Mouse (Mus musculus) urinary bladder, postnatal 10 days (tissue): ENCODE measurements around the gene Gm20683.
A peak's percentile ranks its signal among the peaks of the same experiment; 100 is the strongest.
"Not testable (repeated sequence)": the region's sequence is repeated elsewhere in the genome, so short reads cannot be mapped to it uniquely, and the experiment has no call there.

ENCODE experiments used
- DNase-seq: peaks from one replicate; pipeline ENCODE4 v3.0.0; 2022; ENCODE audit warnings: low spot score

Gm20683 gene

DNA sequence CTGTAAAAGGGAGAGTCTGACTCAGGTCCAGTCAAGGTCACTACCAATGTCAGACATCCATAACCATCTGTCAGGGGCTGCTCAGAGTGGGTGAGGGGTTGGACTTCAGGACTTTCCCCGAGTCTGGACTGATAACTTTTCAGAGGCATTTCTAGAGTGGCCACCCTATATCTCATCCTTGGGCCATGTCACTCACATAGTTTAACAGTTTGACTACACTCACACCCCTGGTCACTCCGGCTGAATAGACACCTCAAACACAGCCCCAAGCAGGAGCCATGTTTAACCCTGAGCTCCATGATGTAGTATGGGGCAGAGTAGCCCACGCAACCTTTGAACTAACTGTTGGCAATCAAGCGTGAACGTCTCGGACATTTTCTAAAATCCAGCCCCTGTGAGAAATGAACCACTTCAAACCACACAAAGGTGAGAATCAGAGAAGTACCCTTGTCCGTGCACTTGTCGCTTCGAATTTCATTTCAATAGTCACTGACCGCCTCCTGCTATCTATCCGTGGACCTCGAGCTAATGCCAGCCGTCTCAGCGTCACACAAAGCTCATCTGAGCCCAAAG is 32.7 kb upstream of the Gm20683 start:
- DNase-seq, result no peak

DNA sequence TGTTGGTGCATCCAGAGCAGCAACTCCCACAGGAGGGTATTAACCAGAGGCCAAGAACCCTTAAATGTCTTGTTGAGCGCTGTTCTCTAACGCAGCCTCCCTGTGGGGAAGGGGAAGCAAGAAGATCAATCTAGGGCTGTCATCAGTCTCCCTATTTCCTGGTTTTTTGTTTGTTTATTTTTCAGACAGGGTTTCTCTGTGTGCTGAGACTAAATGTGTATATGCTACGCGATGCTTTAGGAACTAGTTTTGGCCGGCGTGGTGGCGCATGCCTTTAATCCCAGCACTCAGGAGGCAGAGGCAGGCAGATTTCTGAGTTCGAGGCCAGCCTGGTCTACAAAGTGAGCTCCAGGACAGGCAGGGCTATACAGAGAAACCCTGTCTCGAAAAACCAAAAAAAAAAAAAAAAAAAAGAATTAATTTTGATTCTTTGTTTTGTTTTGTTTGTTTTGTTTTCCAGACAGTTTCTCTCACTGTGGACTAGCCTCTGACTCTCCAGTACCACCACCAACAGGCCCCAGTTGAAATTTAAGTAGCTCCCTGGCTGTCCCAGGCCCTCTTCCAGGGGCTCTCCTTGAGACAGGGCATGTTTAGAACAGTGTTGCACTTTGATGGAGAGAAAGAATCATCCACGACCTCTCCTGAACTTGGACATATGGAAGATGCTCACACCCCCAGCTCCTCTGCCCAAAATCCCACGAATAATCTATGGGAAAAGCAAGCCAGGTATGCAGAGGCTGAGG is 32.0 kb upstream of the Gm20683 start:
- DNase-seq, result no peak

DNA sequence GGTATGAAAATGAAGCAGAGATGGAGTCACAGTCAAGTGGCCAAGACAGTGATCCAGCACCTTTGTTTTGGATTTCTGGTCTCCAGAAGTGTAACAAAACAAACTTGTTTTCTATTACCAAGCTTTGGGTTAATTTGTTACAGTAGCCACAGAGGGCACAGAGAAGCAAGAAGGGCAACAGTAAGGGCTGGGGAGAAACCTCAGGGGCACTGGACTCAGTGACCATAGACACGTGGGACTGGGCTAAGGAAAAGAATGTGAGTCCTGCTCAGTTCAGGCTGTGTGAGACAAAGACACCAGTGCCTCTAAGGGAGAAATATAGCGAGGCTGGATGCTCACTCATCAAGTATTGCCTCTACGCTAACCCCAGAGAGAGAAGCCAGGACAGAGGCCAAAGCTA is 31.1 kb upstream of the Gm20683 start:
- no peak for DNase-seq

DNA sequence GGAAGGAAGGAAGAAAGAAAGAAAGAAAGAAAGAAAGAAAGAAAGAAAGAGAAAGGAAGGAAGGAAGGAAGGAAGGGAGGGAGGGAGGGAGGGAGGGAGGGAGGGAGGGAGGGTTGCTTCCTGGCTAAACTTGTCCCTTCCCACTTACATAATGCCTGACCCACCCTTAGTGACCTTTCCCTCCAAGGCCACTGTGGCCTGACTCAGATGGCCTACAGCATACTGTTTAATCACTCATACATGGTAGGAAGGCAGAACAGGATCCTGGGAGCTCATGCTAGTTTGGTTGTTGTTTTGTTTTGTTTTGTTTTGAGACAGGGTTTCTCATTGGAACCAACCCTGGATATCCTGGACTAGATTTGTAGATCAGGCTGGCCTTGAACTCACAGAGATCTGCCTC is 30.0 kb upstream of the Gm20683 start:
- DNase-seq, result not testable (repeated sequence)

DNA sequence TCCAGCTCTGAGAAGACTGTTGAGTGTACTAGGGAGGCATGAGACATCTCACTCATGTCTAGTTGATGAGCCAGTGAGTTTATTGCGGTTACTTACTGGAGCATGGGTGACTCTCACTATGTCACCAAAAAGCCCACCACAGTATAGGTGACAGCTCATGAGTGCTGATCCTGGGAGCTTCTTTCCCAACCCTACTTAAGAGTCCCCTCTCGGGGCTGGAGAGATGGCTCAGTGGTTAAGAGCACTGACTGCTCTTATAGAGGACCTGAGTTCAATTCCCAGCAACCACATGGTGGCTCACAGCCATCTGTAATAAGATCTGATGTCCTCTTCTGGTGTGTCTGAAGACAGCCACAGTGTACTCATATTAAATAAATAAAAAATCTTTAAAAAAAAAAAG is 28.4 kb upstream of the Gm20683 start:
- DNase-seq, result no peak

DNA sequence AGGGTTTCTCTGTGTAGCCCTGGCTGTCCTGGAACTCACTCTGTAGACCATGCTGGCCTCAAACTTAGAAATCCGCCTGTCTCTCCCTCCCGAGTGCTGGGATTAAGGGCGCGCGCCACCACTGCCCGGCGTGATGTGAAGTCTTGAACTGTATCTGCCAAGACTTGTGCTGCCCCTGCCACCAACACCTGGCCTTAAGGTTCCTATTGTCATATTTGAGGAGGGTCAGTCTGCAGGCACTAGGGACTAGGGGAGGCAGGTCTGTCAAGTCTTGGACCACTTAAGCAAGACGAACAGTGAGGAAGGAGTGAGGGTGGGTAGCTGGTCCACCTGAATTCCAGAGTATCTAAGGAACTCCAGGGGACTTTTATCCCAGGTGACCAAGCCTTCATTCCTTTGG is 27.9 kb upstream of the Gm20683 start:
- DNase-seq, result no peak

DNA sequence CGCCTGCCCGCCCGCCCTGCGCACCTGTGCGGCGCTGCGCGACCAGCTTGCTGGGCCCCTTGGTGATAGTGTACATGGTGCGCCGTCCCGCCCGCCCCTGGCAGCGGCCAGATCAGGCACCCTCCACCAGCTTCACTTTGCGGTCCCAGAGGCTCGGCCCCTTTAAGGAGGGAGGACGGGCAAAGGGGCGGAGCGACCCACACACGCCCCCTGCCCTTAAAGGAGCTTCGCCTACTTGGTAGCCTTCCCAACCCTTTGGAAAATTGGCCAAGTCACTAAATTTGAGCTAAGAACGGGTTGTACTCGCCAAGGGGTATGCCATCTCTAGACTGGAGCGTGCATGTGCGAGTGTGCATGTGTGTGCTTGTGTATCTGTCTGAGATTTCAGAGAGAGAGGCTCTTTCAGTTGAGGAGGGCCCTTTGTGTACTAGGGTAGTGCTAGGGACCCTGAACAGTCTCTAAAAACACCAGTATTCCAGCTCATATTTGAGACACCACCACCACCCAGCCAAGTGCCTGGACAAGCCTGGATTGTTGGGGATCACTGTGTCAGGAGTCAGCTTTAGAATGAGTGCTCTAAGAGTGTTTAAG is 27.1 kb upstream of the Gm20683 start, which contains the start of gene Mcrip2:
Gene Mcrip2 (minus strand): TSS at position 164 of the 591 bp plus-strand sequence.
- DNase-seq, result no peak

- no peak for DNase-seq
Measured at GRCm38 (mm10) chr17:25867836-25868600, 26.5 kb upstream of the Gm20683 start.

- DNase-seq, result no peak
Measured at GRCm38 (mm10) chr17:25867509-25867835, 25.9 kb upstream of the Gm20683 start.

DNA sequence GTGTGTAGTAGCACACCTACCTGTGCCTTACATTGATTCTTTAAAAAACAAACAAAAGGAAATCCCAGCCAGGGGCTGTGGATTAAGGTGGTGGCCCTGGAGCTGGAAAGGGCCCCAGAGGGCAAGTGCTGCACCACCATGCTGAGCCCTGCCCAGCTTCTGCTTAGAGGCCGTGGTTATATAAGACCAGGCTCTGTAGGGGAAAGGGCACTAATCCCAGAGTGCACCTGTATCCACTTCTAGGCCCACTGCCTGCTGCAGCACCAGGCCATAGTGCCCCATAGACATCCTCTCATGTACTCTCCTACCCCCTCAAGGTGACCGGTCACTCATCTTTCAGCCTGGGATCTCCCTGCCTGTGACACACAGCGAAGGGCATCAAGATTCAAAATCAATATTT is 24.6 kb upstream of the Gm20683 start:
- DNase-seq, result no peak

GRCm38 (mm10) chr17:25865288-25865687 is 23.7 kb upstream of the Gm20683 start:
- no peak for DNase-seq

DNA sequence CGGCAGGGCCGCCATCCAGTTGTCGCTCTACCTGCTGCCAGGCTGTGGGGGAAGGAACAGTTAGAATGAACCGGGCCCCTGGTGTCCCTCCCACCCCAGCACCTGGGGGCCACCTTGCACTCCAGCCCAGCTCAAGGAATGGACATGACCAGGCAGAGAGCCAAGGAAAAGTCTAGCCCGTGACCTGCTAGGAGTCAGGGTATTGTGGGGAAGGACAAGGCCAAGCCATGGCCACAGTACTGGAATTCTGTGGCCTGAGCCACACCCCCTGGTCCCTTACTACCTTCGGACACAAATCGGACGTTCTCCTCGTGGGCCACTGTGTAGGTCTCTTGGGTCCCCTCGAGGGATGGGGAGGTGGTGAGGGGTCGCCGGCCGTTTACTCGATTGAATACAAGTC is 22.7 kb upstream of the Gm20683 start:
- DNase-seq, result no peak

GRCm38 (mm10) chr17:25863681-25864080 is 22.1 kb upstream of the Gm20683 start:
- DNase-seq, result no peak

DNA sequence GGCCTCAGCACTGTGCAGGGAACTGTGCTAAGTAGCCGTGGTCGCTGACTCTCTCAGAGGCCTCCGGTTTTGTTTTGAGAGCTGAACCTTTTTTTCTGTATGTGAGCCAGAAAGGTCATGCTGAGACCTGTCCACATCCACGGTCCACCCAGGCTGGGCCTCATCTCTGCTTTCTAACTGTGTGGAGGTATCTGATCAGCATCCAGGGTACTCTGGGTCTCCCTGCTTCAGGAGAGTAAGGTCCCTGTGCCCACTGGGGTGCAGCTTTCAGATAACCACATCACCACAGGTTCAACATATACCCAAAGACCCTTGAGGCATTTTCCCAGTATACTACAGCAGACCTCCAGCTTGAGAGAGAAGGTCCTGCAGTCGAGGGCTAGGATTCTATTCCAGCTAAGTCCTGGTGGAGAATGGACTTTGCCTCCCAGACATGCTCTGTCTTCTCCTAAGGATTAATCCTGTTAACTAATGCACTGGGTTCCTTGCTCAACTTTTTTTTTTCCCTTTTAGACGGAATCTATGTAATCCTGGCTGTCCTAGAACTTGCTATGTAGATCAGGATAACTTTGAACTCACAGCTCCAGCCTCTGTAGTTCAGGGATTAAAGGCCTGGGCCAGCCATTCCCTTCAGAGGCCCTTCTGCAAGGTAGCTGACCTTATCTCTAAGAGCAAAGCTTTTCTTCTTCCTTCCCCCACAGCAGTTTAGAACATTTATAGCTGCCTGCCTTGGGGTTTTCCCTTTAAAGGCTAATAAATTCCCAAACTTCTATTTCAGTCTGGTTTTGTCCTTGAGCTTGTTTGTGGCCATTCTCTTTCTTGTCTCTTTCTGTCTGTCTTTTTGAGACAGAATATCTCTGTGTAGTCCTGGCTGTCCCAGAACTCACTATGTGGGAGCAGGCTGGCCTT is 20.4 kb upstream of the Gm20683 start:
- no peak for DNase-seq

DNA sequence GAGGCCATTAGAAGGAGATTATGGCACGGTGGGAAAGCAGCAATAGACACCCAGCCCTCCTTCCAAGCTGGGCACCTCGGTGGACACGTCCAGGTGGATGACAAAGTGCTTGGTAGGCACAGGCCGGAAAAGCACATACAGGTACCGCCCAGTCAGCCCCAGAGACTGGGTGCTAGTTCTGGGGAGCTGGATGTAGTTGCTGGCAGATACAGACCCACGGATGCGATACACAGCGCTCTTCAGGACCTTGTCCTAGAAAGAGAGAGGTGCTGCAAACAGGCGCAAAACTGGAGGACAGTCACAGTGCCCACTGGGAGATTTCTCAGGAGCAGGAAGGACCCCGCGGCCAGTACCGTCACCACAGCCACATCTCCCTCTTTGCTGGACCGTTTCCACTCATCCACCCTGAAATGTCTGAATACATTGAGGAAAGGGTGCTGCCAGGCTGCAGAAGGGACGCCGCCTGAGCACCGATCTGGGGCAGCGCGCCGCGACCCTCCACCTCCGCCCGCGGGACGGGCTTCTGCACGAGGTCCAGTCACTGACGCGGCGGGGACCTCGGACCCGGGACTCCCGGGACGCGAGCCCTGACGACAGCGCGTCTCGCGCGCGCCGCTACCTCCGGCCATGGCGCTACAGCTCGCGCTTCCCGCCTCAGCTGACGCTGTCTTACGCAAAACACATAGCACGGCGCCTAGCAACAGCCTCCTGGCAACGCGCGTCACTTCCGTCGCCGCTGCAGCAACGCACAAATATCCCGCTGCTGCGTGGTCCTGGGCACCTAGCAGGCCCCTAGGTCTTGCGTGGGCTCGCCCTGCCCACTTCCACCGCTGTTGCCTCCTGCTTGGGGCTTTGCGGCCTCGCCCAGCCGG is 19.5 kb upstream of the Gm20683 start, which contains the start of gene Wdr90:
Gene Wdr90 (minus strand): TSS at position 670 of the 872 bp plus-strand sequence.
- DNase-seq, result peak; percentile 62

DNA sequence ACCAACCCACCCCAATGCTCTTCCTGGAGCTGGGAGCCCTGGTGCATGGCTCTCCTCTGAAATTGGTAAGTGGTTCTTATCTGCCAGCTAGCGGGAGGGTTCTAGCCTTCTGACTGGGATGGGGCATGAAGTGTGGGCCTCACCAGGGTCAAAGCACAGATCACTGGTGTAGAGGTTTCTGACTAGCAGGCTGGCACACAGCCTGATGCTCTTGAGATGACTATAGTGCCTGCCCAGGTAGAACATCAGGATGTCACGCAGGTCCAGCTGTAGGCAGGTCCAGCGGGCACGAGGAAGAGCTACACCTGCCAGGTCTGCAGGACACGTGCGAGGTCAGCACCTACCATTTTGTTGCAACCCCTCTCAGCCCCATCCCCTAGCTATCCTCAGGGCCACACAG is 18.7 kb upstream of the Gm20683 start:
- no peak for DNase-seq

- peak; percentile 85 for DNase-seq
Measured at GRCm38 (mm10) chr17:25844396-25844901, 2.9 kb upstream of the Gm20683 start, which contains the start of gene Rhot2. Gene Rhot2 (minus strand): TSS chr17:25844851.

- DNase-seq, result no peak
Measured at GRCm38 (mm10) chr17:25843636-25844395, 2.3 kb upstream of the Gm20683 start.

DNA sequence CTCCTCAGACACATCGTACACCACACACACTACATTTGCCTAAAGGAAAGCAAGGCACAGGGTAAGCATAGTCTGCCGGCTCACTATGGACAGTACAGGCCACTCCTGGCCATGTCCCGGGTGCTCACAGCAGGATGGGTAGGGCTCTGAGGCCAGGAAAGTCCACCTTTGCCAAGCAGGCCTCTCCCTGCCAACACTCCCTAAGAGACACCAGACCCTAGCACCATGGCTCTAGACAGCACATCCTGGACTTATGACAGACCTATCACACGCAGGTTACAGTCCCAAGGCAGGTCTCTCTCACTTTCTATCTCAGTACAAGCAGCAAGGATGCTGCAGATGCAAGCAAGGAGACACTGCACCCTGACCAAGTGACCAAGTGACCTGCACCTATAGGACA is 1.6 kb upstream of the Gm20683 start:
- no peak for DNase-seq

DNA sequence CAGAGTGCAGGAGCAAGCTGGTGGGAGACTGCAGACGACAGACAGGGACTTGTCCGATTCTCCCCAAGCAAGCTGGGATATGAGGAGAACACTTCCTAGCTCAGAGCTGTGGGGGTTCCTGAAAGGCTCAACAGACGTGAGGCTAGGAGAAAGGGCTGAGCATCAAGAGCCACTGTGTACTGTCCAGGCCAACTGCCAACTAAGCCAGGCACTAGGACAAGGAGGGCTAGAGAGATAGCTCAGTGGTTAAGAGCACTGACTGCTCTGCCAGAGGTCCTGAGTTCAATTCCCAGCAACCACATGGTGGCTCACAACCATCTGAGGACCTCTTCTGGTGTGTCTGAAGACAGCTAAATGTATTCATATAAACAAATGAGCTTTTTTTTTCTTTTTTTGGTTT is 946 bp upstream of the Gm20683 start:
- DNase-seq, result no peak
